ENCODE assay signal across 11 mouse cellular contexts in genomic region chr5:129909591-129909990, GRCm38 (mm10). TPM values are rescaled to one million over a fixed set of nuclear protein-coding genes. Genes with fewer than 3 reads are reported as not detected.
DNase-seq lines count a peak whose midpoint lies in the region; ATAC-seq and TF ChIP-seq lines count a peak whose summit lies in the region.
"Had no signal": no experiment of that assay in that cellular context is flagged by ENCODE, and none has a peak within 500 bp of the region (broad histone marks: within the 10 kb centered on the region; RNA-seq: fewer than 3 reads in every experiment).

No protein-coding gene starts in this region.

- H3K9me3 ChIP-seq in forebrain, embryonic 12.5 days: no peaks in the 10 kb centered on the region
- no peaks in the 10 kb centered on the region for H3K9me3 ChIP-seq in forebrain, postnatal 0 days (ENCODE audit: low read length)
- H3K9me3 ChIP-seq in liver, embryonic 13.5 days (replicated peaks): no peaks in the 10 kb centered on the region
- no peaks in the 10 kb centered on the region for H3K9me3 ChIP-seq in liver, postnatal 0 days (ENCODE audit: low read length)
- H3K9me3 ChIP-seq in liver, embryonic 15.5 days (replicated peaks): no peaks in the 10 kb centered on the region

- no peak for TF ChIP-seq EP300 in liver, postnatal 0 days (IDR thresholded peaks at IDR 0.05; ENCODE audit: low read depth)

- peaks cover 7% of the 10 kb centered on the region; the same call in 1 of the 2 replicates for H3K4me1 ChIP-seq in forebrain, embryonic 12.5 days
- no peaks in the 10 kb centered on the region for H3K4me1 ChIP-seq in forebrain, postnatal 0 days (ENCODE audit: insufficient read depth)
- H3K4me1 ChIP-seq in liver, embryonic 13.5 days (replicated peaks): peaks cover 28% of the 10 kb centered on the region
- H3K4me1 ChIP-seq in liver, postnatal 0 days (ENCODE audit: insufficient read depth): peaks cover 14% of the 10 kb centered on the region
- peaks cover 21% of the 10 kb centered on the region for H3K4me1 ChIP-seq in liver, embryonic 15.5 days (replicated peaks)

- H3K9ac ChIP-seq in forebrain, embryonic 12.5 days: no peak overlapping the region
- no peak overlapping the region for H3K9ac ChIP-seq in forebrain, postnatal 0 days
- no peak overlapping the region for H3K9ac ChIP-seq in liver, embryonic 13.5 days
- no peak overlapping the region for H3K9ac ChIP-seq in liver, postnatal 0 days (replicated peaks)
- no peak overlapping the region for H3K9ac ChIP-seq in liver, embryonic 15.5 days

- no peaks in the 10 kb centered on the region for H3K36me3 ChIP-seq in forebrain, embryonic 12.5 days (replicated peaks)
- H3K36me3 ChIP-seq in forebrain, postnatal 0 days (ENCODE audit: insufficient read depth): no peaks in the 10 kb centered on the region
- H3K36me3 ChIP-seq in liver, embryonic 13.5 days: no peaks in the 10 kb centered on the region
- H3K36me3 ChIP-seq in liver, postnatal 0 days (replicated peaks; ENCODE audit: insufficient read depth, low read length): no peaks in the 10 kb centered on the region
- H3K36me3 ChIP-seq in liver, embryonic 15.5 days (replicated peaks): no peaks in the 10 kb centered on the region

- no peak overlapping the region for H3K27ac ChIP-seq in forebrain, embryonic 12.5 days
- no peak overlapping the region for H3K27ac ChIP-seq in forebrain, postnatal 0 days (ENCODE audit: low read depth, low read length)
- H3K27ac ChIP-seq in liver, embryonic 13.5 days: no peak overlapping the region
- no peak overlapping the region for H3K27ac ChIP-seq in liver, postnatal 0 days (ENCODE audit: low read depth)
- no peak overlapping the region for H3K27ac ChIP-seq in liver, embryonic 15.5 days (replicated peaks)

- TF ChIP-seq CTCF in forebrain, postnatal 0 days (IDR thresholded peaks at IDR 0.05; ENCODE audit: low read depth): no peak
- no peak for TF ChIP-seq CTCF in liver, postnatal 0 days (IDR thresholded peaks at IDR 0.05; ENCODE audit: low read depth)

- ATAC-seq in forebrain, embryonic 12.5 days (ENCODE audit: low FRiP score): no peak
- no peak for ATAC-seq in forebrain, postnatal 0 days
- ATAC-seq in liver, embryonic 13.5 days (ENCODE audit: low read depth): no peak
- ATAC-seq in liver, postnatal 0 days: no peak
- ATAC-seq in liver, embryonic 15.5 days (ENCODE audit: insufficient read depth): no peak
- ATAC-seq: lung, postnatal 0 days had no signal

- H3K4me3 ChIP-seq in forebrain, embryonic 12.5 days (replicated peaks): no peak overlapping the region
- no peak overlapping the region for H3K4me3 ChIP-seq in forebrain, postnatal 0 days (ENCODE audit: low read depth, low read length)
- H3K4me3 ChIP-seq in liver, embryonic 13.5 days (replicated peaks): peak overlapping the region; percentile 76; the same call in 1 of the 2 replicates
- no peak overlapping the region for H3K4me3 ChIP-seq in liver, postnatal 0 days (ENCODE audit: low read depth, low read length)
- H3K4me3 ChIP-seq in liver, embryonic 15.5 days (replicated peaks): no peak overlapping the region

- H3K4me2 ChIP-seq in forebrain, embryonic 12.5 days: 0 out of 2 replicates have a peak overlapping the region, but pooled peaks have one; percentile 67
- H3K4me2 ChIP-seq in forebrain, postnatal 0 days (ENCODE audit: low read depth): no peak overlapping the region
- H3K4me2 ChIP-seq in liver, embryonic 13.5 days: peak overlapping the region; percentile 98
- H3K4me2 ChIP-seq in liver, postnatal 0 days (ENCODE audit: low read depth, low read length): no peak overlapping the region; the same call in 1 of the 2 replicates
- peak overlapping the region; percentile 96; the same call in 1 of the 2 replicates for H3K4me2 ChIP-seq in liver, embryonic 15.5 days

- 88% methylated on average over 7 of the region's 7 CpGs for WGBS in forebrain, embryonic 12.5 days
- WGBS in forebrain, postnatal 0 days: 82% methylated on average over 7 of the region's 7 CpGs
- 64% methylated on average over 7 of the region's 7 CpGs for WGBS in liver, embryonic 13.5 days (ENCODE audit: insufficient replicate concordance)
- 66% methylated on average over 7 of the region's 7 CpGs for WGBS in liver, postnatal 0 days (ENCODE audit: insufficient replicate concordance)
- 62% methylated on average over 7 of the region's 7 CpGs for WGBS in liver, embryonic 15.5 days (ENCODE audit: insufficient replicate concordance)

- H3K27me3 ChIP-seq in forebrain, embryonic 12.5 days: no peaks in the 10 kb centered on the region
- no peaks in the 10 kb centered on the region for H3K27me3 ChIP-seq in forebrain, postnatal 0 days (ENCODE audit: insufficient read depth, low read length)
- peaks cover 10% of the 10 kb centered on the region for H3K27me3 ChIP-seq in liver, embryonic 13.5 days
- H3K27me3 ChIP-seq in liver, postnatal 0 days (ENCODE audit: insufficient read depth, low read length): no peaks in the 10 kb centered on the region
- peaks cover 12% of the 10 kb centered on the region for H3K27me3 ChIP-seq in liver, embryonic 15.5 days

- DNase-seq in forebrain, postnatal 0 days: no peak
- DNase-seq in liver, embryonic 13.5 days: no peak
- DNase-seq in liver, postnatal 0 days: no peak
- peak; percentile 59 for DNase-seq in ES-CJ7 (ENCODE audit: low read depth, low spot score)
- DNase-seq in cerebellum, adult 11 months: no peak
- no peak for DNase-seq in adipocyte (ENCODE audit: low spot score)
- DNase-seq: adrenal gland, adult 8-10 months; gastrocnemius, postnatal 14 days had no signal

RNA-seq across cellular contexts. Expression of gene Nupr1l, which starts 1.3 kb away (rescaled TPM):
- 6.2 and 6.9 TPM in 2 replicates for polyA plus RNA-seq in forebrain, embryonic 12.5 days (2016; fragmentation: Nextera tagmentation; extraction: Ambion mirVana)
- total RNA-seq in forebrain, postnatal 0 days (2014; rRNA removed): 1.4 and 3.0 TPM in 2 replicates
- polyA plus RNA-seq in forebrain, postnatal 0 days (2015; fragmentation: Nextera tagmentation; extraction: Ambion mirVana): 5.5 and 5.6 TPM in 2 replicates
- 0.31 and 1.0 TPM in 2 replicates for polyA plus RNA-seq in liver, embryonic 13.5 days (2015; fragmentation: Nextera tagmentation; extraction: Ambion mirVana)
- polyA plus RNA-seq in liver, postnatal 0 days (2015; fragmentation: Nextera tagmentation; extraction: Ambion mirVana): 1.4 TPM in 2 replicates
- 0.29 and 0.67 TPM in 2 replicates for polyA plus RNA-seq in liver, embryonic 15.5 days (2015; fragmentation: Nextera tagmentation; extraction: Ambion mirVana)

RNA-seq across cellular contexts. Expression of gene Phkg1, which starts 11.2 kb away (rescaled TPM):
- polyA plus RNA-seq in forebrain, embryonic 12.5 days (2016; fragmentation: Nextera tagmentation; extraction: Ambion mirVana): 0.23 and 0.32 TPM in 2 replicates
- 1.2 and 1.4 TPM in 2 replicates for total RNA-seq in forebrain, postnatal 0 days (2014; rRNA removed)
- polyA plus RNA-seq in forebrain, postnatal 0 days (2015; fragmentation: Nextera tagmentation; extraction: Ambion mirVana): 0.50 and 1.3 TPM in 2 replicates
- 0.18 and 0.22 TPM in 2 replicates for polyA plus RNA-seq in liver, embryonic 13.5 days (2015; fragmentation: Nextera tagmentation; extraction: Ambion mirVana)
- polyA plus RNA-seq in liver, postnatal 0 days (2015; fragmentation: Nextera tagmentation; extraction: Ambion mirVana): 0.08 and 0.20 TPM in 2 replicates
- 0.10 and 0.20 TPM in 2 replicates for polyA plus RNA-seq in liver, embryonic 15.5 days (2015; fragmentation: Nextera tagmentation; extraction: Ambion mirVana)

RNA-seq across cellular contexts. Expression of gene Zbed5, which starts 14.1 kb away (rescaled TPM):
- polyA plus RNA-seq in forebrain, embryonic 12.5 days (2016; fragmentation: Nextera tagmentation; extraction: Ambion mirVana): 6.2 and 7.0 TPM in 2 replicates
- total RNA-seq in forebrain, postnatal 0 days (2014; rRNA removed): 21.2 and 23.6 TPM in 2 replicates
- polyA plus RNA-seq in forebrain, postnatal 0 days (2015; fragmentation: Nextera tagmentation; extraction: Ambion mirVana): 8.3 and 9.8 TPM in 2 replicates
- 1.00 and 1.1 TPM in 2 replicates for polyA plus RNA-seq in liver, embryonic 13.5 days (2015; fragmentation: Nextera tagmentation; extraction: Ambion mirVana)
- polyA plus RNA-seq in liver, postnatal 0 days (2015; fragmentation: Nextera tagmentation; extraction: Ambion mirVana): 3.3 and 3.7 TPM in 2 replicates
- 0.62 and 0.69 TPM in 2 replicates for polyA plus RNA-seq in liver, embryonic 15.5 days (2015; fragmentation: Nextera tagmentation; extraction: Ambion mirVana)

RNA-seq across cellular contexts. Expression of gene Chchd2, which starts 22.3 kb away (rescaled TPM):
- 756 and 796 TPM in 2 replicates for polyA plus RNA-seq in forebrain, embryonic 12.5 days (2016; fragmentation: Nextera tagmentation; extraction: Ambion mirVana)
- 905 and 1,053 TPM in 2 replicates for total RNA-seq in forebrain, postnatal 0 days (2014; rRNA removed)
- polyA plus RNA-seq in forebrain, postnatal 0 days (2015; fragmentation: Nextera tagmentation; extraction: Ambion mirVana): 889 and 1,240 TPM in 2 replicates
- 596 and 645 TPM in 2 replicates for polyA plus RNA-seq in liver, embryonic 13.5 days (2015; fragmentation: Nextera tagmentation; extraction: Ambion mirVana)
- polyA plus RNA-seq in liver, postnatal 0 days (2015; fragmentation: Nextera tagmentation; extraction: Ambion mirVana): 955 and 988 TPM in 2 replicates
- polyA plus RNA-seq in liver, embryonic 15.5 days (2015; fragmentation: Nextera tagmentation; extraction: Ambion mirVana): 519 and 524 TPM in 2 replicates

RNA-seq across cellular contexts. Expression of gene Vkorc1l1, which starts 32.2 kb away (rescaled TPM):
- 41.2 and 41.3 TPM in 2 replicates for polyA plus RNA-seq in forebrain, embryonic 12.5 days (2016; fragmentation: Nextera tagmentation; extraction: Ambion mirVana)
- total RNA-seq in forebrain, postnatal 0 days (2014; rRNA removed): 43.5 and 52.8 TPM in 2 replicates
- 16.9 and 22.0 TPM in 2 replicates for polyA plus RNA-seq in forebrain, postnatal 0 days (2015; fragmentation: Nextera tagmentation; extraction: Ambion mirVana)
- 22.9 and 29.4 TPM in 2 replicates for polyA plus RNA-seq in liver, embryonic 13.5 days (2015; fragmentation: Nextera tagmentation; extraction: Ambion mirVana)
- 17.5 and 18.2 TPM in 2 replicates for polyA plus RNA-seq in liver, postnatal 0 days (2015; fragmentation: Nextera tagmentation; extraction: Ambion mirVana)
- polyA plus RNA-seq in liver, embryonic 15.5 days (2015; fragmentation: Nextera tagmentation; extraction: Ambion mirVana): 18.4 and 21.7 TPM in 2 replicates

Comparison
In these comparisons a context has a peak if more than half of its experiments do, and no peak if none do; other contexts are left out.
1. H3K4me2 ChIP-seq: peak in forebrain, embryonic 12.5 days (single experiment), liver, embryonic 13.5 days (single experiment) and liver, embryonic 15.5 days (single experiment); none in forebrain, postnatal 0 days (single experiment) and liver, postnatal 0 days (single experiment).